Mouse (Mus musculus) liver, embryonic 15.5 days (tissue): Measurements from ENCODE around the gene Tnfaip8l2. TPM values are rescaled to one million over a fixed set of nuclear protein-coding genes. Genes with fewer than 3 reads are reported as not detected.

Source experiments
- microRNA-seq: library from miRNA; unstranded; fragments of <30 nt; microRNA quantifications from one replicate; pipeline ENCODE4, GENCODE M21; 2016
- polyA plus RNA-seq: library from polyadenylated mRNA; unstranded; fragments of >200 nt; fragmentation: Nextera tagmentation; extraction: Ambion mirVana; gene quantifications from 2 replicates; pipeline ENCODE4 v1.2.1, GENCODE M21; 2015

Tnfaip8l2 gene
- polyA plus RNA-seq, 1 experiment from 2014 or later, result 9.3 TPM

Small RNA genes lying within 50 kb of the gene (microRNA-seq; reads per million reads assigned to microRNA genes)
- gene Mir8099-1, result not detected

Other genes starting within 250 kb of the Tnfaip8l2 start
- 98.5 and 126 TPM in 2 replicates for gene Selenbp1, start 209.3 kb downstream of the Tnfaip8l2 start, polyA plus RNA-seq
- gene Rfx5, start 188.3 kb downstream of the Tnfaip8l2 start, polyA plus RNA-seq, result 1.3 and 1.5 TPM in 2 replicates
- 8.7 and 10.3 TPM in 2 replicates for gene Pi4kb, start 167.6 kb downstream of the Tnfaip8l2 start, polyA plus RNA-seq
- 7.2 and 7.4 TPM in 2 replicates for gene Zfp687, start 126.9 kb downstream of the Tnfaip8l2 start, polyA plus RNA-seq
- 151 and 159 TPM in 2 replicates for gene Psmd4, start 99.7 kb downstream of the Tnfaip8l2 start, polyA plus RNA-seq
- 8.5 and 8.7 TPM in 2 replicates for gene Pip5k1a, start 35.4 kb downstream of the Tnfaip8l2 start, polyA plus RNA-seq
- 31.4 and 36.6 TPM in 2 replicates for gene Vps72, start 31.3 kb downstream of the Tnfaip8l2 start, polyA plus RNA-seq
- 0.53 and 0.88 TPM in 2 replicates for gene Tmod4, start 17.9 kb downstream of the Tnfaip8l2 start, polyA plus RNA-seq
- 25.6 and 26.1 TPM in 2 replicates for gene Scnm1, start 8.3 kb downstream of the Tnfaip8l2 start, polyA plus RNA-seq
- 7.1 and 8.3 TPM in 2 replicates for gene Lysmd1, start 8.3 kb downstream of the Tnfaip8l2 start, polyA plus RNA-seq
- gene Sema6c, start 18.1 kb upstream of the Tnfaip8l2 start, polyA plus RNA-seq, result 0.37 and 0.68 TPM in 2 replicates
- 6.2 and 7.1 TPM in 2 replicates for gene Gabpb2, start 75.6 kb upstream of the Tnfaip8l2 start, polyA plus RNA-seq
- gene Cdc42se1, start 86.4 kb upstream of the Tnfaip8l2 start, polyA plus RNA-seq, result 36.7 and 42.6 TPM in 2 replicates
- 2.2 and 2.7 TPM in 2 replicates for gene Mllt11, start 89.8 kb upstream of the Tnfaip8l2 start, polyA plus RNA-seq
- 0.07 and 0.12 TPM in 2 replicates for gene Gm128, start 99.2 kb upstream of the Tnfaip8l2 start, polyA plus RNA-seq
- not detected in 2 replicates for gene Bnipl, start 108.8 kb upstream of the Tnfaip8l2 start, polyA plus RNA-seq
- 18.8 and 20.9 TPM in 2 replicates for gene Mindy1, start 139.0 kb upstream of the Tnfaip8l2 start, polyA plus RNA-seq
- 9.0 and 9.5 TPM in 2 replicates for gene Prune1, start 139.7 kb upstream of the Tnfaip8l2 start, polyA plus RNA-seq
- gene Anxa9, start 164.8 kb upstream of the Tnfaip8l2 start, polyA plus RNA-seq, result 2.1 and 2.8 TPM in 2 replicates
- 110 and 114 TPM in 2 replicates for gene Cers2, start 172.4 kb upstream of the Tnfaip8l2 start, polyA plus RNA-seq
- gene Setdb1, start 214.8 kb upstream of the Tnfaip8l2 start, polyA plus RNA-seq, result 12.0 and 12.9 TPM in 2 replicates